Mouse (Mus musculus): ENCODE measurements around the gene Pmepa1. TPM values are rescaled to one million over a fixed set of nuclear protein-coding genes. Genes with fewer than 3 reads are reported as not detected.

Gene Pmepa1
- total RNA-seq, 2 experiments from 2014 or later: 20.0 to 24.4 TPM

- intact Hi-C loops (cut with DNase I): loop anchor here (2.0 kb wide), 2 partner anchors 223 to 317 kb away; no protein-coding TSS in a partner anchor
- TF ChIP-seq CTCF (IDR thresholded peaks at IDR 0.05): peak; percentile 98
- peak; percentile 92 for DNase-seq
- Histone ChIP-seq H3K4me3 (no peak overlapping the region), H3K27ac (no peak overlapping the region)
Observed at GRCm38 (mm10) chr2:173229578-173230224, 46.6 kb downstream of the Pmepa1 start.

- Histone ChIP-seq H3K27ac (no peak overlapping the region), H3K4me3 (no peak overlapping the region)
- no peak for DNase-seq
- no peak for TF ChIP-seq CTCF (IDR thresholded peaks at IDR 0.05)
- intact Hi-C loops (cut with DNase I): loop anchor here (2.0 kb wide), 1 partner anchor 224 kb away; no protein-coding TSS in a partner anchor
Observed at GRCm38 (mm10) chr2:173228567-173228966, 47.8 kb downstream of the Pmepa1 start.

- no peak for DNase-seq
- no peak overlapping the region for H3K27ac ChIP-seq
- intact Hi-C loops (cut with DNase I): no loop called here
- no peak overlapping the region for H3K4me3 ChIP-seq
- no peak for TF ChIP-seq CTCF (IDR thresholded peaks at IDR 0.05)
Observed at GRCm38 (mm10) chr2:173226792-173227191, 49.5 kb downstream of the Pmepa1 start.

- intact Hi-C loops (cut with DNase I): no loop called here
- no peak for DNase-seq
- Histone ChIP-seq H3K27ac (no peak overlapping the region), H3K4me3 (no peak overlapping the region)
- no peak for TF ChIP-seq CTCF (IDR thresholded peaks at IDR 0.05)
Observed at GRCm38 (mm10) chr2:173225906-173226305, 50.4 kb downstream of the Pmepa1 start.

- TF ChIP-seq CTCF (IDR thresholded peaks at IDR 0.05): no peak
- DNase-seq: no peak
- Histone ChIP-seq H3K27ac (no peak overlapping the region), H3K4me3 (no peak overlapping the region)
- intact Hi-C loops (cut with DNase I): no loop called here
Observed at GRCm38 (mm10) chr2:173224832-173225231, 51.5 kb downstream of the Pmepa1 start.

- Histone ChIP-seq H3K4me3 (no peak overlapping the region), H3K27ac (no peak overlapping the region)
- TF ChIP-seq CTCF (IDR thresholded peaks at IDR 0.05): no peak
- no peak for DNase-seq
- intact Hi-C loops (cut with DNase I): no loop called here
Observed at GRCm38 (mm10) chr2:173224097-173224496, 52.2 kb downstream of the Pmepa1 start.

- no peak overlapping the region for H3K4me3 ChIP-seq
- H3K27ac ChIP-seq: no peak overlapping the region; the same call in 1 of the 2 replicates
- intact Hi-C loops (cut with DNase I): no loop called here
- DNase-seq: no peak
- no peak for TF ChIP-seq CTCF (IDR thresholded peaks at IDR 0.05)
Observed at GRCm38 (mm10) chr2:173223496-173223895, 52.8 kb downstream of the Pmepa1 start.

- Histone ChIP-seq H3K27ac (no peak overlapping the region), H3K4me3 (no peak overlapping the region)
- intact Hi-C loops (cut with DNase I): no loop called here
- DNase-seq: no peak
- no peak for TF ChIP-seq CTCF (IDR thresholded peaks at IDR 0.05)
Observed at GRCm38 (mm10) chr2:173220754-173221153, 55.6 kb downstream of the Pmepa1 start.

- intact Hi-C loops (cut with DNase I): no loop called here
- Histone ChIP-seq H3K27ac (peak overlapping the region; percentile 70), H3K4me3 (peak overlapping the region; percentile 43)
- DNase-seq: peak; percentile 50
- TF ChIP-seq CTCF (IDR thresholded peaks at IDR 0.05): peak; percentile 80
Observed at GRCm38 (mm10) chr2:173219256-173219954, 56.9 kb downstream of the Pmepa1 start.

GRCm38 (mm10) chr2:173218416-173219141, 57.8 kb downstream of the Pmepa1 start, which contains the start of gene Zbp1:
Gene Zbp1, minus strand, starts transcription at chr2:173218923.
- intact Hi-C loops (cut with DNase I): no loop called here
- Histone ChIP-seq H3K4me3 (peak within 1 kb of the TSS; percentile 43), H3K27ac (peak within 1 kb of the TSS; percentile 70)
- no peak for TF ChIP-seq CTCF (IDR thresholded peaks at IDR 0.05)
- peak; percentile 26 for DNase-seq

- no peak for DNase-seq
- TF ChIP-seq CTCF (IDR thresholded peaks at IDR 0.05): no peak
- H3K27ac ChIP-seq: no peak overlapping the region
- no peak overlapping the region for H3K4me3 ChIP-seq
- intact Hi-C loops (cut with DNase I): no loop called here
Observed at GRCm38 (mm10) chr2:173217763-173218258, 58.5 kb downstream of the Pmepa1 start.

- no peak for DNase-seq
- H3K27ac ChIP-seq: no peak overlapping the region
- intact Hi-C loops (cut with DNase I): no loop called here
- TF ChIP-seq CTCF (IDR thresholded peaks at IDR 0.05): no peak
- no peak overlapping the region for H3K4me3 ChIP-seq
Observed at GRCm38 (mm10) chr2:173217246-173217645, 59.1 kb downstream of the Pmepa1 start.

- Histone ChIP-seq H3K27ac (no peak overlapping the region), H3K4me3 (no peak overlapping the region)
- no peak for DNase-seq
- intact Hi-C loops (cut with DNase I): no loop called here
- TF ChIP-seq CTCF (IDR thresholded peaks at IDR 0.05): no peak
Observed at GRCm38 (mm10) chr2:173216840-173217239, 59.5 kb downstream of the Pmepa1 start.

Measured in gastrocnemius, adult 2 months (tissue).